In the genomic region with DNA sequence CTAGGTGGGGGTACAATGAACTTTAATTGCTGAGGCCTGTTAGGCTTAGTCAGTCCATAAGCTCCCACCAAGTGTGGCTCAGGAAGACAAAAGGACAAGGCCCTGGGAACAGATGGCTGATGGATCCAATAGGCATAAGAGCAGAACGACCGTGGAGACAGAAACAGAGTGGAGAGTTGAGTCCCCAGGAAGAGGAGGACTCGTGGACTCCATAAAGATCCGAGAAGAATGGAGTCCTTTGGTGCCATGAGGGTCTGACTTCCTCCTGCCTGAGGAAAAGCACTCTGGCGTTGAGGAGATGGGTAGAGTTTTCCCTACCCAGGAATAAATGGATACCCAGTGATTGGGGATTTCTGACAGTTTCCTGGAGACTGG, we compare ENCODE assay signal across 9 mouse cellular contexts. TPM values are rescaled to one million over a fixed set of nuclear protein-coding genes. Genes with fewer than 3 reads are reported as not detected.
A peak's percentile ranks its signal among the peaks of the same experiment; 100 is the strongest.
DNase-seq lines count a peak whose midpoint lies in the region; ATAC-seq and TF ChIP-seq lines count a peak whose summit lies in the region.
"Had no signal": no experiment of that assay in that cellular context is flagged by ENCODE, and none has a peak within 500 bp of the region (broad histone marks: within the 10 kb centered on the region; RNA-seq: fewer than 3 reads in every experiment).

No protein-coding gene starts in this region.

- H3K4me3 ChIP-seq in heart, embryonic 16.5 days (ENCODE audit: low read length) = peak overlapping the region; percentile 70
- peak overlapping the region; percentile 79 for H3K4me3 ChIP-seq in embryonic facial prominence, embryonic 10.5 days
- peak overlapping the region; percentile 55 for H3K4me3 ChIP-seq in hindbrain, postnatal 0 days (ENCODE audit: low read length)

- H3K9ac ChIP-seq in heart, embryonic 16.5 days (ENCODE audit: low read length) = peak overlapping the region; percentile 92
- peak overlapping the region; percentile 86; the same call in 1 of the 2 replicates for H3K9ac ChIP-seq in hindbrain, postnatal 0 days (replicated peaks; ENCODE audit: low read length)

- peak overlapping the region; percentile 71 for H3K4me2 ChIP-seq in heart, embryonic 16.5 days (ENCODE audit: low read depth, low read length)
- H3K4me2 ChIP-seq in hindbrain, postnatal 0 days (ENCODE audit: low read depth, low read length) = peak overlapping the region; percentile 93

- no peak for DNase-seq in heart, postnatal 25 days (ENCODE audit: low spot score)
- no peak for DNase-seq in embryonic facial prominence, embryonic 10.5 days (ENCODE audit: low spot score)
- peak; percentile 27 for DNase-seq in hindbrain, postnatal 0 days (ENCODE audit: low spot score)
- DNase-seq in neural tube, embryonic 10.5 days (ENCODE audit: extremely low spot score, low spot score) = peak; percentile 53
- DNase-seq in thymus, postnatal 14 days = no peak
- DNase-seq in kidney, adult 9 months = no peak

- WGBS in heart, embryonic 16.5 days = 30% methylated on average over 5 of the region's 5 CpGs
- WGBS in embryonic facial prominence, embryonic 10.5 days = 23% methylated on average over 5 of the region's 5 CpGs
- 17% methylated on average over 5 of the region's 5 CpGs for WGBS in hindbrain, postnatal 0 days

- TF ChIP-seq CTCF in hindbrain, postnatal 0 days (IDR thresholded peaks at IDR 0.05; ENCODE audit: low read depth) = no peak

- peak overlapping the region; percentile 82 for H3K27ac ChIP-seq in heart, embryonic 16.5 days (ENCODE audit: low read length)
- H3K27ac ChIP-seq in embryonic facial prominence, embryonic 10.5 days (replicated peaks) = peak overlapping the region; percentile 90
- peak overlapping the region; percentile 88 for H3K27ac ChIP-seq in hindbrain, postnatal 0 days

- no peaks in the 10 kb centered on the region for H3K36me3 ChIP-seq in heart, embryonic 16.5 days (ENCODE audit: control insufficient read depth, insufficient read depth)
- H3K36me3 ChIP-seq in embryonic facial prominence, embryonic 10.5 days (replicated peaks) = no peaks in the 10 kb centered on the region
- H3K36me3 ChIP-seq in hindbrain, postnatal 0 days (ENCODE audit: insufficient read depth, low read length) = no peaks in the 10 kb centered on the region

- intact Hi-C loops in heart, postnatal 25 days (cut with DNase I) = loop anchor here (1.0 to 5.0 kb wide), 3 partner anchors 36 to 81 kb away; a partner anchor contains a TSS

- no peak; the same call in 1 of the 2 replicates for ATAC-seq in heart, embryonic 16.5 days (replicated peaks; ENCODE audit: extremely low read depth, insufficient read depth, low FRiP score)
- peak; percentile 10; the same call in 1 of the 2 replicates for ATAC-seq in hindbrain, postnatal 0 days
- ATAC-seq in erythroid progenitor cell, adult 5-6 weeks (replicated peaks; ENCODE audit: low FRiP score, poor library complexity, severe bottlenecking) = no peak

- peaks cover 23% of the 10 kb centered on the region for H3K4me1 ChIP-seq in heart, embryonic 16.5 days (ENCODE audit: control insufficient read depth, insufficient read depth, low read length)
- H3K4me1 ChIP-seq in embryonic facial prominence, embryonic 10.5 days = peaks cover 36% of the 10 kb centered on the region
- H3K4me1 ChIP-seq in hindbrain, postnatal 0 days (ENCODE audit: insufficient read depth, low read length) = peaks cover 19% of the 10 kb centered on the region

- H3K9me3 ChIP-seq in heart, embryonic 16.5 days (replicated peaks; ENCODE audit: control insufficient read depth, low read length) = peaks cover under 1% of the 10 kb centered on the region; the same call in 1 of the 2 replicates
- peaks cover 6% of the 10 kb centered on the region for H3K9me3 ChIP-seq in embryonic facial prominence, embryonic 10.5 days
- no peaks in the 10 kb centered on the region for H3K9me3 ChIP-seq in hindbrain, postnatal 0 days (ENCODE audit: low read length)

- no peaks in the 10 kb centered on the region for H3K27me3 ChIP-seq in heart, embryonic 16.5 days (ENCODE audit: control insufficient read depth, insufficient read depth, low read length)
- peaks cover 34% of the 10 kb centered on the region for H3K27me3 ChIP-seq in embryonic facial prominence, embryonic 10.5 days (replicated peaks; ENCODE audit: low read depth, poor library complexity, severe bottlenecking)
- no peaks in the 10 kb centered on the region for H3K27me3 ChIP-seq in hindbrain, postnatal 0 days (ENCODE audit: insufficient read depth, low read length)
- H3K27me3 ChIP-seq: Patski had no signal

RNA-seq across cellular contexts. Expression of a gene that starts 1.1 kb away (rescaled TPM):
- 9.1 and 9.7 TPM in 2 replicates for polyA plus RNA-seq in heart, embryonic 16.5 days (2015; fragmentation: Nextera tagmentation; extraction: Ambion mirVana)
- total RNA-seq in heart, postnatal 25 days (2021) = 10 to 100 TPM; 35.9 to 42.4 TPM
- polyA plus RNA-seq in embryonic facial prominence, embryonic 10.5 days (2016; fragmentation: Nextera tagmentation; extraction: Ambion mirVana) = 12.5 and 16.7 TPM in 2 replicates
- 25.0 and 41.3 TPM in 2 replicates for total RNA-seq in hindbrain, postnatal 0 days (2014; rRNA removed)
- 8.8 and 8.9 TPM in 2 replicates for polyA plus RNA-seq in hindbrain, postnatal 0 days (2015; fragmentation: Nextera tagmentation; extraction: Ambion mirVana)
- total RNA-seq in erythroid progenitor cell, adult 5-6 weeks (2015; ENCODE audit: low replicate concordance) = 10.8 TPM in 1 of 2 replicates, not detected in the other
- 0.13 TPM in 1 of 2 replicates, not detected in the other for total RNA-seq in erythroid progenitor cell, adult 5-6 weeks (2017; ENCODE audit: low replicate concordance)

RNA-seq across cellular contexts. Expression of a gene that starts 22.7 kb away (rescaled TPM):
- polyA plus RNA-seq in heart, embryonic 16.5 days (2015; fragmentation: Nextera tagmentation; extraction: Ambion mirVana) = 1.2 and 1.3 TPM in 2 replicates
- under 1 TPM; 0.21 to 0.31 TPM for total RNA-seq in heart, postnatal 25 days (2021)
- 1.8 and 2.0 TPM in 2 replicates for polyA plus RNA-seq in embryonic facial prominence, embryonic 10.5 days (2016; fragmentation: Nextera tagmentation; extraction: Ambion mirVana)
- 6.8 and 17.0 TPM in 2 replicates for total RNA-seq in hindbrain, postnatal 0 days (2014; rRNA removed)
- 7.8 and 8.2 TPM in 2 replicates for polyA plus RNA-seq in hindbrain, postnatal 0 days (2015; fragmentation: Nextera tagmentation; extraction: Ambion mirVana)
- not detected in 2 replicates for total RNA-seq in erythroid progenitor cell, adult 5-6 weeks (2015; ENCODE audit: low replicate concordance)
- 3.9 TPM in 1 of 2 replicates, not detected in the other for total RNA-seq in erythroid progenitor cell, adult 5-6 weeks (2017; ENCODE audit: low replicate concordance)

RNA-seq across cellular contexts. Expression of a gene that starts 25.6 kb away (rescaled TPM):
- polyA plus RNA-seq in heart, embryonic 16.5 days (2015; fragmentation: Nextera tagmentation; extraction: Ambion mirVana) = 172 and 185 TPM in 2 replicates
- 100 to 1,000 TPM; 138 to 147 TPM for total RNA-seq in heart, postnatal 25 days (2021)
- polyA plus RNA-seq in embryonic facial prominence, embryonic 10.5 days (2016; fragmentation: Nextera tagmentation; extraction: Ambion mirVana) = 71.7 and 72.8 TPM in 2 replicates
- 86.8 and 131 TPM in 2 replicates for total RNA-seq in hindbrain, postnatal 0 days (2014; rRNA removed)
- polyA plus RNA-seq in hindbrain, postnatal 0 days (2015; fragmentation: Nextera tagmentation; extraction: Ambion mirVana) = 98.7 and 107 TPM in 2 replicates
- total RNA-seq in erythroid progenitor cell, adult 5-6 weeks (2015; ENCODE audit: low replicate concordance) = 18.9 and 26.7 TPM in 2 replicates
- total RNA-seq in erythroid progenitor cell, adult 5-6 weeks (2017; ENCODE audit: low replicate concordance) = 6.5 and 12.0 TPM in 2 replicates

RNA-seq across cellular contexts. Expression of a gene that starts 38.1 kb away (rescaled TPM):
- 3.6 and 3.9 TPM in 2 replicates for polyA plus RNA-seq in heart, embryonic 16.5 days (2015; fragmentation: Nextera tagmentation; extraction: Ambion mirVana)
- 10 to 100 TPM; 15.8 to 16.9 TPM for total RNA-seq in heart, postnatal 25 days (2021)
- polyA plus RNA-seq in embryonic facial prominence, embryonic 10.5 days (2016; fragmentation: Nextera tagmentation; extraction: Ambion mirVana) = 4.0 and 5.1 TPM in 2 replicates
- 25.3 and 31.6 TPM in 2 replicates for total RNA-seq in hindbrain, postnatal 0 days (2014; rRNA removed)
- polyA plus RNA-seq in hindbrain, postnatal 0 days (2015; fragmentation: Nextera tagmentation; extraction: Ambion mirVana) = 10.3 and 11.4 TPM in 2 replicates
- total RNA-seq in erythroid progenitor cell, adult 5-6 weeks (2015; ENCODE audit: low replicate concordance) = 1.4 TPM in 1 of 2 replicates, not detected in the other
- 0.64 TPM in 1 of 2 replicates, not detected in the other for total RNA-seq in erythroid progenitor cell, adult 5-6 weeks (2017; ENCODE audit: low replicate concordance)

RNA-seq across cellular contexts. Expression of a gene that starts 38.3 kb away (rescaled TPM):
- polyA plus RNA-seq in heart, embryonic 16.5 days (2015; fragmentation: Nextera tagmentation; extraction: Ambion mirVana) = 1.6 and 2.9 TPM in 2 replicates
- total RNA-seq in heart, postnatal 25 days (2021) = under 1 TPM; 0.20 to 0.26 TPM
- polyA plus RNA-seq in embryonic facial prominence, embryonic 10.5 days (2016; fragmentation: Nextera tagmentation; extraction: Ambion mirVana) = 1.4 and 1.7 TPM in 2 replicates
- not detected in 2 replicates for total RNA-seq in hindbrain, postnatal 0 days (2014; rRNA removed)
- polyA plus RNA-seq in hindbrain, postnatal 0 days (2015; fragmentation: Nextera tagmentation; extraction: Ambion mirVana) = 1.4 and 1.6 TPM in 2 replicates
- total RNA-seq in erythroid progenitor cell, adult 5-6 weeks (2015; ENCODE audit: low replicate concordance) = not detected in 2 replicates
- total RNA-seq in erythroid progenitor cell, adult 5-6 weeks (2017; ENCODE audit: low replicate concordance) = 1.7 TPM in 1 of 2 replicates, not detected in the other

Comparison
In these comparisons a context has a peak if more than half of its experiments do, and no peak if none do; other contexts are left out.
1. DNase-seq: peak in hindbrain, postnatal 0 days (single experiment) and neural tube, embryonic 10.5 days (single experiment); none in heart, postnatal 25 days (single experiment), embryonic facial prominence, embryonic 10.5 days (single experiment), thymus, postnatal 14 days (single experiment) and kidney, adult 9 months (single experiment).
2. Peak in every context shown above with its lines, with median percentiles within 50 percentile points of each other: H3K27ac ChIP-seq and H3K4me3 ChIP-seq.